ENCODE assay signal across 8 mouse cellular contexts in the genomic region with DNA sequence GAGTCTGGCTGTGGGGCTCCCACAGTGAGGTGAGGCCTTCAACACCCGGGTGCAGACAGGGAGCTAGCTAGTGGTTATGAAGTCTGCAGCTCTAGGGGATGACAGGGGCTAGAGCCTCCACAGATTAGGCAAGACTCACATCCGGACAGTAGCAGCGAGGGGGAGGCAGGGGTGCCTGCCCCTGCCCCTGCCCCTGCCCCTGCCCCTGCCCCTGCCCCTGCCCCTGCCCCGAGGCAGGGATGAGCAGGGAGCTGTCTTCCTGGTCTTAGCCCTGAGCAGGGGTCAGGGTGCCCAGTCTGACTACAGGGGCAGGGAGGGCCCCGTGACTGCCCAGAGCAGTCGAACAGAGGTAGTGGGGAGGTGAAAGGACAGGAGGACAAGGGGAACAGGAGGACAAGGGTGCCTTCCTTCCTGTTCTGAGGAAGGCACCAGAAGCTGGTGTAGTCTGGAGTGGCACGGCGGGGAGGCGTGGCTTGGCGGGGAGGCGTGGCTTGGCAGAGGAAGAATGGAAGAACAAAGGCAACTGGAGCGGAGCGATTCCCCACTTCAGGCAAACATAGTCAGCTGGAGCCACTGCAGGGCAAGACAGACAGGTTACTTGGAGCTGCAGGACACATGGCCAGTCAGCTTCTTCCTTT. TPM values are rescaled to one million over a fixed set of nuclear protein-coding genes. Genes with fewer than 3 reads are reported as not detected.
DNase-seq lines count a peak whose midpoint lies in the region; ATAC-seq lines count a peak whose summit lies in the region.

No protein-coding gene starts in this region.

- no peak overlapping the region for H3K4me3 ChIP-seq in forebrain, embryonic 13.5 days
- H3K4me3 ChIP-seq in hindbrain, embryonic 14.5 days (replicated peaks; ENCODE audit: low read length), result peak overlapping the region; percentile 9; the same call in 1 of the 2 replicates

- WGBS in forebrain, embryonic 13.5 days, result 11% methylated on average over 13 of the region's 13 CpGs
- WGBS in hindbrain, embryonic 14.5 days, result 6% methylated on average over 12 of the region's 13 CpGs

- H3K9ac ChIP-seq in forebrain, embryonic 13.5 days, result peak overlapping the region; percentile 58
- H3K9ac ChIP-seq in hindbrain, embryonic 14.5 days, result peak overlapping the region; percentile 52; the same call in 1 of the 2 replicates

- H3K27me3 ChIP-seq in forebrain, embryonic 13.5 days, result no peaks in the 10 kb centered on the region
- H3K27me3 ChIP-seq in hindbrain, embryonic 14.5 days (ENCODE audit: control insufficient read depth, insufficient read depth, low read length), result no peaks in the 10 kb centered on the region

- H3K27ac ChIP-seq in forebrain, embryonic 13.5 days, result peak overlapping the region; percentile 25; the same call in 1 of the 2 replicates
- peak overlapping the region; percentile 67 for H3K27ac ChIP-seq in hindbrain, embryonic 14.5 days

- DNase-seq in B cell, adult 2 months, result peak; percentile 73 to 76
- peak; percentile 88 for DNase-seq in adrenal gland, adult 2 months
- DNase-seq in hindbrain, embryonic 14.5 days (ENCODE audit: low spot score), result peak; percentile 79
- DNase-seq in layer of hippocampus, postnatal 14 days (ENCODE audit: low spot score in 2 of 2), result peak; percentile 51 to 65
- DNase-seq in lung, postnatal 14 days, result peak; percentile 82
- DNase-seq in ovary, postnatal 14 days (ENCODE audit: low spot score), result peak; percentile 63
- DNase-seq in thymus, postnatal 25 days, result peak; percentile 89

- peaks cover 13% of the 10 kb centered on the region for H3K4me1 ChIP-seq in forebrain, embryonic 13.5 days
- peaks cover 7% of the 10 kb centered on the region for H3K4me1 ChIP-seq in hindbrain, embryonic 14.5 days (replicated peaks; ENCODE audit: control insufficient read depth, insufficient read depth, low read length)

- peak; percentile 80 for ATAC-seq in forebrain, embryonic 13.5 days
- peak; percentile 71; the same call in 1 of the 2 replicates for ATAC-seq in hindbrain, embryonic 14.5 days (ENCODE audit: low FRiP score)

- no peaks in the 10 kb centered on the region for H3K9me3 ChIP-seq in forebrain, embryonic 13.5 days (replicated peaks)
- H3K9me3 ChIP-seq in hindbrain, embryonic 14.5 days (ENCODE audit: control insufficient read depth, low read length), result no peaks in the 10 kb centered on the region

- no peaks in the 10 kb centered on the region for H3K36me3 ChIP-seq in forebrain, embryonic 13.5 days (ENCODE audit: poor library complexity, severe bottlenecking)
- H3K36me3 ChIP-seq in hindbrain, embryonic 14.5 days (replicated peaks; ENCODE audit: control insufficient read depth, insufficient read depth), result no peaks in the 10 kb centered on the region

- peak overlapping the region; percentile 47 for H3K4me2 ChIP-seq in forebrain, embryonic 13.5 days
- peak overlapping the region; percentile 42 for H3K4me2 ChIP-seq in hindbrain, embryonic 14.5 days (replicated peaks)

RNA-seq across cellular contexts. Expression of a gene that starts 3.0 kb away (rescaled TPM):
- not detected for total RNA-seq in adrenal gland, adult 2 months (2021)
- polyA plus RNA-seq in adrenal gland, adult 2 months (2012; rRNA removed), result not detected in 2 replicates
- not detected in 2 replicates for polyA plus RNA-seq in forebrain, embryonic 13.5 days (2015; fragmentation: Nextera tagmentation; extraction: Ambion mirVana)
- not detected in 2 replicates for polyA plus RNA-seq in hindbrain, embryonic 14.5 days (2014; fragmentation: Nextera tagmentation; extraction: Ambion mirVana)
- not detected for total RNA-seq in layer of hippocampus, postnatal 14 days (2021)

RNA-seq across cellular contexts. Expression of a gene that starts 24.9 kb away (rescaled TPM):
- 10 to 100 TPM; 15.9 to 20.4 TPM for total RNA-seq in adrenal gland, adult 2 months (2021)
- polyA plus RNA-seq in adrenal gland, adult 2 months (2012; rRNA removed), result 36.0 and 41.0 TPM in 2 replicates
- 52.6 and 55.9 TPM in 2 replicates for polyA plus RNA-seq in forebrain, embryonic 13.5 days (2015; fragmentation: Nextera tagmentation; extraction: Ambion mirVana)
- 22.2 and 24.2 TPM in 2 replicates for polyA plus RNA-seq in hindbrain, embryonic 14.5 days (2014; fragmentation: Nextera tagmentation; extraction: Ambion mirVana)
- 1 to 10 TPM; 8.0 to 10.0 TPM for total RNA-seq in layer of hippocampus, postnatal 14 days (2021)

RNA-seq across cellular contexts. Expression of a gene that starts 26.8 kb away (rescaled TPM):
- 10 to 100 TPM; 34.9 to 42.1 TPM for total RNA-seq in adrenal gland, adult 2 months (2021)
- polyA plus RNA-seq in adrenal gland, adult 2 months (2012; rRNA removed), result 34.8 and 37.9 TPM in 2 replicates
- 1.0 and 1.1 TPM in 2 replicates for polyA plus RNA-seq in forebrain, embryonic 13.5 days (2015; fragmentation: Nextera tagmentation; extraction: Ambion mirVana)
- 5.4 and 6.5 TPM in 2 replicates for polyA plus RNA-seq in hindbrain, embryonic 14.5 days (2014; fragmentation: Nextera tagmentation; extraction: Ambion mirVana)
- total RNA-seq in layer of hippocampus, postnatal 14 days (2021), result 10 to 100 TPM; 21.3 to 23.1 TPM

RNA-seq across cellular contexts. Expression of a gene that starts 57.4 kb away (rescaled TPM):
- 10 to 100 TPM; 54.1 to 71.3 TPM for total RNA-seq in adrenal gland, adult 2 months (2021)
- 87.3 and 114 TPM in 2 replicates for polyA plus RNA-seq in adrenal gland, adult 2 months (2012; rRNA removed)
- polyA plus RNA-seq in forebrain, embryonic 13.5 days (2015; fragmentation: Nextera tagmentation; extraction: Ambion mirVana), result 23.8 and 26.0 TPM in 2 replicates
- polyA plus RNA-seq in hindbrain, embryonic 14.5 days (2014; fragmentation: Nextera tagmentation; extraction: Ambion mirVana), result 28.7 and 32.9 TPM in 2 replicates
- total RNA-seq in layer of hippocampus, postnatal 14 days (2021), result 10 to 100 TPM; 42.5 to 45.3 TPM
